Mouse (Mus musculus) ovary, postnatal 36 days (tissue): ENCODE results near the gene Bpnt1.

Experiments
- DNase-seq: peaks from one replicate; pipeline ENCODE4 v3.0.0; 2022; ENCODE audit warnings: low spot score, mixed read lengths

The Bpnt1 gene

DNA sequence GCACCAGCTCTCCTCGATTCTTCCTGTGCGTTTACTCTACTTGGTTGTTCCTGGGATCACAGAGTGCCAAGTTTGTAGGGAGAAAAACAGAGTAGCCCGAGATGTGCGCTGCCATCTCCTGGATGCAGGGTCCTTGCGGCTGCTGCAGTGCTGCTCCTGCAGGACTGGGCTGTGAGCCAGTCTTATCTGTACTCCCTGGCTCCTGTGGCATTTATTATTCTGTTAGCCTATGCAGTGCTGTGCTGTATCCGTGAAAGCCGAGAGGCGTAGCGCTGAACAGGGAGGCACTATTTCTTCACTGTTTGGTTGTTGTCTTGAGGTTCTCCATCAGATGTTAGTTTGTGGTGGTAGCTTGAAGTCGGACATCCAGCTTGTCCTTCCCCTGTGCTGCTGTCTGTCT, 74.0 kb downstream of the Bpnt1 start:
- DNase-seq, result no peak
